ENCODE assay signal across 19 mouse cellular contexts in genomic region chr15:99085997-99086396, GRCm38 (mm10). TPM values are rescaled to one million over a fixed set of nuclear protein-coding genes. Genes with fewer than 3 reads are reported as not detected.
"Had no signal": no experiment of that assay in that cellular context is flagged by ENCODE, and none has a peak within 500 bp of the region (broad histone marks: within the 10 kb centered on the region; RNA-seq: fewer than 3 reads in every experiment).

No protein-coding gene starts in this region.

- ATAC-seq: inflammation-experienced regulatory T-cells, adult 6 months; intestine, postnatal 0 days; liver, embryonic 12.5 days had no signal

- H3K4me2 ChIP-seq: limb, embryonic 15.5 days; liver, embryonic 12.5 days; lung, embryonic 14.5 days; neural tube, embryonic 12.5 days had no signal

- H3K27ac ChIP-seq: kidney, postnatal 0 days; left cerebral cortex, adult 2 months; limb, embryonic 15.5 days; liver, embryonic 12.5 days; neural tube, embryonic 12.5 days had no signal

- H3K4me3 ChIP-seq: left cerebral cortex, adult 2 months; limb, embryonic 15.5 days; liver, embryonic 12.5 days; neural tube, embryonic 12.5 days had no signal

- DNase-seq: lung, embryonic 14.5 days; lung, postnatal 10 days; lung, postnatal 4 days; thymus, adult 18-20 months; thymus, postnatal 14 days had no signal

- H3K9ac ChIP-seq: limb, embryonic 15.5 days; liver, embryonic 12.5 days; lung, embryonic 14.5 days; neural tube, embryonic 12.5 days had no signal

- H3K9me3 ChIP-seq: limb, embryonic 15.5 days; liver, embryonic 12.5 days; neural tube, embryonic 12.5 days had no signal

RNA-seq across cellular contexts. Expression of gene C1ql4, which starts 1.6 kb away (rescaled TPM):
- total RNA-seq: layer of hippocampus, postnatal 25 days; left cerebral cortex, adult 2 months; left cerebral cortex, postnatal 25 days; megakaryocyte, adult 5-6 weeks; monocyte, adult 5-6 weeks; neutrophil, adult 5-6 weeks had no signal
- polyA plus RNA-seq: inflammation-experienced regulatory T-cells, adult 6 months; limb, embryonic 11.5 days; limb, embryonic 15.5 days; liver, embryonic 16.5 days; lung, embryonic 14.5 days had no signal

RNA-seq across cellular contexts. Expression of gene Dnajc22, which starts 7.0 kb away (rescaled TPM):
- total RNA-seq: monocyte, adult 5-6 weeks; neutrophil, adult 5-6 weeks had no signal
- polyA plus RNA-seq: inflammation-experienced regulatory T-cells, adult 6 months had no signal

RNA-seq across cellular contexts. Expression of gene Troap, which starts 11.6 kb away (rescaled TPM):
- total RNA-seq: monocyte, adult 5-6 weeks had no signal

RNA-seq across cellular contexts. Expression of gene Prph, which starts 31.0 kb away (rescaled TPM):
- total RNA-seq: megakaryocyte, adult 5-6 weeks; monocyte, adult 5-6 weeks; neutrophil, adult 5-6 weeks had no signal
- polyA plus RNA-seq: inflammation-experienced regulatory T-cells, adult 6 months had no signal

RNA-seq across cellular contexts. Expression of gene Spats2, which starts 39.7 kb away (rescaled TPM):
- total RNA-seq: megakaryocyte, adult 5-6 weeks; monocyte, adult 5-6 weeks; neutrophil, adult 5-6 weeks had no signal
